Comparison of ENCODE assay signal across 9 mouse cellular contexts in the genomic region with DNA sequence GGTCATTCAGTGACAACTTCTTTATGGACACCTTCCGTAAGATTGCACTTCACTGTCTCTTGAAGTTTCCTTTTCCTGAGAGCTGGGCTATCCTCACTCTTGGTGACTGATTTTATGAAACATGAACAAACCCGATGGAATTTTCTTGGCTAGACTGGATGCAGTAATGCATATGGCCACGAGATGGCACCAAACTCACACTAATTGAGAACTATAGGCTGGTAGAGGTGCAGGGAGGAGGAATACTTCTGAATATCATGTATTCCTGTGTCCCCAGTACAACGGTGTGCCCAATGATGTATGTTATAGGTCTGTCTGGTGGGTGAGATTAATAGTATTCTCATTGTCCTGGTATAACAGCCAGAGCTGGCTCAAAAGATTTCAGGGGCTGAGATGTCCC. TPM values are rescaled to one million over a fixed set of nuclear protein-coding genes. Genes with fewer than 3 reads are reported as not detected.
DNase-seq lines count a peak whose midpoint lies in the region; ATAC-seq and TF ChIP-seq lines count a peak whose summit lies in the region.
"Had no signal": no experiment of that assay in that cellular context is flagged by ENCODE, and none has a peak within 500 bp of the region (broad histone marks: within the 10 kb centered on the region; RNA-seq: fewer than 3 reads in every experiment).

No protein-coding gene starts in this region.

- H3K4me3 ChIP-seq in G1E (ENCODE audit: low read depth, low read length): no peak overlapping the region
- no peak overlapping the region for H3K4me3 ChIP-seq in forebrain, embryonic 14.5 days (ENCODE audit: low read depth, low read length)
- no peak overlapping the region for H3K4me3 ChIP-seq in lung, embryonic 14.5 days (ENCODE audit: low read depth, low read length)
- H3K4me3 ChIP-seq: liver, embryonic 15.5 days had no signal

- 0 out of 2 replicates have a peak, but pooled peaks cover 3% of the 10 kb centered on the region for H3K9me3 ChIP-seq in G1E (replicated peaks)
- no peaks in the 10 kb centered on the region for H3K9me3 ChIP-seq in forebrain, embryonic 14.5 days (replicated peaks; ENCODE audit: control insufficient read depth, low read length)
- no peaks in the 10 kb centered on the region for H3K9me3 ChIP-seq in lung, embryonic 14.5 days (ENCODE audit: low read depth, low read length)
- H3K9me3 ChIP-seq: liver, embryonic 15.5 days had no signal

- 30% methylated on average over 4 of the region's 4 CpGs for WGBS in forebrain, embryonic 14.5 days
- WGBS in lung, embryonic 14.5 days: 18% methylated on average over 4 of the region's 4 CpGs

- no peak overlapping the region for H3K9ac ChIP-seq in forebrain, embryonic 14.5 days (ENCODE audit: low read length)
- H3K9ac ChIP-seq in lung, embryonic 14.5 days: no peak overlapping the region
- H3K9ac ChIP-seq: liver, embryonic 15.5 days had no signal

- TF ChIP-seq CTCF in G1E (IDR thresholded peaks at IDR 0.05; ENCODE audit: low read depth, low read length): peak; percentile 58
- peak; percentile 90 for TF ChIP-seq CTCF in lung, embryonic 14.5 days (IDR thresholded peaks at IDR 0.05; ENCODE audit: low read depth)

- peak; percentile 58 for ATAC-seq in G1E (ENCODE audit: extremely low read depth, insufficient number of reproducible peaks, low FRiP score, poor library complexity, severe bottlenecking)
- ATAC-seq in cerebellum, adult (ENCODE audit: insufficient number of reproducible peaks, low FRiP score, low TSS enrichment): peak; percentile 49; the same call in 1 of the 2 replicates
- ATAC-seq in forebrain, embryonic 14.5 days: peak; percentile 89
- ATAC-seq in hematopoietic stem cell, adult 5-6 weeks (replicated peaks in 1 of 2; ENCODE audit: insufficient read depth in 1 of 2, low FRiP score in 2 of 2, low TSS enrichment in 1 of 2, low read depth in 1 of 2, poor library complexity in 2 of 2, severe bottlenecking in 2 of 2): peak; percentile 74 to 84
- ATAC-seq in lung, embryonic 14.5 days (ENCODE audit: insufficient read depth): peak; percentile 83

- no peaks in the 10 kb centered on the region for H3K27me3 ChIP-seq in G1E (ENCODE audit: insufficient read depth, low read length)
- H3K27me3 ChIP-seq in forebrain, embryonic 14.5 days (replicated peaks; ENCODE audit: control insufficient read depth, insufficient read depth, low read length): no peaks in the 10 kb centered on the region
- no peaks in the 10 kb centered on the region for H3K27me3 ChIP-seq in lung, embryonic 14.5 days (ENCODE audit: insufficient read depth, low read length)
- H3K27me3 ChIP-seq: liver, embryonic 15.5 days had no signal

- DNase-seq in G1E (ENCODE audit: low spot score): no peak
- peak; percentile 77 for DNase-seq in forebrain, embryonic 14.5 days (ENCODE audit: low spot score)
- peak; percentile 77 to 93 for DNase-seq in layer of hippocampus, adult 18-20 months (ENCODE audit: low spot score in 2 of 2)
- peak; percentile 87 for DNase-seq in lung, embryonic 14.5 days
- peak; percentile 79 for DNase-seq in ovary, postnatal 14 days (ENCODE audit: low spot score)
- DNase-seq in urinary bladder, adult 18-20 months (ENCODE audit: low spot score in 2 of 2): peak; percentile 58 to 70

- no peak overlapping the region for H3K4me2 ChIP-seq in forebrain, embryonic 14.5 days (ENCODE audit: low read length)
- H3K4me2 ChIP-seq in lung, embryonic 14.5 days: peak overlapping the region; percentile 45; the same call in 1 of the 2 replicates

- no peaks in the 10 kb centered on the region for H3K4me1 ChIP-seq in G1E (ENCODE audit: insufficient read depth, low read depth, low read length)
- no peaks in the 10 kb centered on the region for H3K4me1 ChIP-seq in forebrain, embryonic 14.5 days (ENCODE audit: control insufficient read depth, insufficient read depth, low read length)
- H3K4me1 ChIP-seq in lung, embryonic 14.5 days (ENCODE audit: insufficient read depth): no peaks in the 10 kb centered on the region
- H3K4me1 ChIP-seq: liver, embryonic 15.5 days had no signal

- H3K36me3 ChIP-seq in G1E (replicated peaks): no peaks in the 10 kb centered on the region
- H3K36me3 ChIP-seq in forebrain, embryonic 14.5 days (ENCODE audit: control insufficient read depth, insufficient read depth, low read length): no peaks in the 10 kb centered on the region
- no peaks in the 10 kb centered on the region for H3K36me3 ChIP-seq in lung, embryonic 14.5 days (ENCODE audit: insufficient read depth)
- H3K36me3 ChIP-seq: liver, embryonic 15.5 days had no signal

- no peak overlapping the region for H3K27ac ChIP-seq in forebrain, embryonic 14.5 days (ENCODE audit: low read depth, low read length)
- H3K27ac ChIP-seq in lung, embryonic 14.5 days (ENCODE audit: low read depth): no peak overlapping the region
- H3K27ac ChIP-seq: liver, embryonic 15.5 days had no signal

RNA-seq across cellular contexts. Expression of gene Slc5a9, which starts 16.1 kb away (rescaled TPM):
- total RNA-seq in G1E (2014; fragmentation: Nextera tagmentation): not detected in 2 replicates
- total RNA-seq in G1E (2017): 0.12 and 0.16 TPM in 2 replicates
- polyA plus RNA-seq in G1E (2012): not detected in 2 replicates
- polyA plus RNA-seq in forebrain, embryonic 14.5 days (2014; fragmentation: Nextera tagmentation; extraction: Ambion mirVana): not detected in 2 replicates
- total RNA-seq in hematopoietic stem cell, adult 5-6 weeks (2017): not detected in 2 replicates
- not detected for total RNA-seq in layer of hippocampus, adult 18-20 months (2021)
- not detected in 2 replicates for polyA plus RNA-seq in lung, embryonic 14.5 days (2014; fragmentation: Nextera tagmentation; extraction: Ambion mirVana)

RNA-seq across cellular contexts. Expression of gene Skint8, which starts 32.6 kb away (rescaled TPM):
- not detected in 2 replicates for total RNA-seq in G1E (2014; fragmentation: Nextera tagmentation)
- total RNA-seq in G1E (2017): 0.12 and 0.16 TPM in 2 replicates
- not detected in 2 replicates for polyA plus RNA-seq in G1E (2012)
- not detected in 2 replicates for polyA plus RNA-seq in forebrain, embryonic 14.5 days (2014; fragmentation: Nextera tagmentation; extraction: Ambion mirVana)
- not detected in 2 replicates for total RNA-seq in hematopoietic stem cell, adult 5-6 weeks (2017)
- total RNA-seq in layer of hippocampus, adult 18-20 months (2021): not detected
- not detected in 2 replicates for polyA plus RNA-seq in lung, embryonic 14.5 days (2014; fragmentation: Nextera tagmentation; extraction: Ambion mirVana)
- polyA plus RNA-seq: liver, embryonic 15.5 days had no signal
